Mouse (Mus musculus) heart, postnatal 0 days (tissue): ENCODE measurements around the gene Adssl1.

Experiments
- CTCF ChIP-seq: IDR thresholded peaks from 2 replicates; pipeline ENCODE4 v1.5.1; 2016; ENCODE audit warnings: antibody characterized with exemption, control low read depth, low read depth
- EP300 ChIP-seq: IDR thresholded peaks from 2 replicates; pipeline ENCODE4 v1.6.1; 2016; ENCODE audit warnings: antibody characterized with exemption, low read depth

GRCm38 (mm10) chr12:112604022-112604421 is 15.8 kb upstream of the Adssl1 start:
- TF ChIP-seq CTCF: no peak
- no peak for TF ChIP-seq EP300
